Mouse (Mus musculus): ENCODE results near the gene Rdh19. TPM values are rescaled to one million over a fixed set of nuclear protein-coding genes. Genes with fewer than 3 reads are reported as not detected.

The Rdh19 gene
- not detected for polyA plus RNA-seq (2014; fragmentation: Illumina TruSeq; extraction: RNeasy Lipid Tissue Mini Kit (QIAGEN cat#74804); ENCODE audit: low read depth, low replicate concordance)

GRCm38 (mm10) chr10:127849628-127850027, at the start of gene Rdh19:
Gene Rdh19, plus strand, starts transcription at chr10:127849928.

DNA sequence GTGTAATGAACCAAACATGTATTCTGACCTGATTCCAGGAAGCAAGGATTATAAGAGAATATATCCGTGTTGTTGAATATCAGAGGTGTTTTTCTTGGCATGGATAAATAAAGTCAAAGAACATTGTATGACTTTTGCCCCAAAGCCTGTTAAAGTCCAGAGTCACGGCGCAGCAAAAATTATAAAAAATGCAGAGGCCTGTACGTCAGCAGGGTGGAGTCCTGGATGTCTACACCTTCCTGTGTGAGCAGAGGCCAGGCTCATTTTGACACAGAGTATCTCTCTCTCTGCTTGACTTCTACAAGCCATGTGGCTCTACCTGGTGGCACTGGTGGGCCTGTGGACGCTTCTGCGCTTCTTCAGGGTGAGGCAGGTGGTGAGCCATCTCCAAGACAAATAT, 48.8 kb upstream of the Rdh19 start, which contains the start of gene Rdh16:
Rdh16 (plus strand) TSS at position 262 of the 400 bp plus-strand sequence.

DNA sequence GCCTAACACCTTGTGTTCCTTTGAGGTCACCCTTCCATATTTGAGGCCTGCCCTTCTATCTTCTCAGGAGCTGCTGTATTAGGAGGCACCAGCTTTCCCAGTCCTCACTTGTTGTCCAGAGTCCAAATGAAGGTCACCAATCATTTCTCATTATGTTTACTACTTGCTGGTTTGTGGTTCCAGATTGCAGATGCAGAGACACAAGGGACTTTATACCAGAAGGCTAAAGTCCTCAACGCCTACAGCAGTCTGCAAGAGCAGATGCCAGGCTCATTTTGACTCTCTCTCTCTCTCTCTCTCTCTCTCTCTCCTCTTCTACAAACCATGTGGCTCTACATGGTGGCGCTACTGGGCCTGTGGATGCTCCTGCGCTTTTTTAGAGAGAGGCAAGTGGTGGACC, 16.5 kb downstream of the Rdh19 start, which contains the start of gene Rdh16f2:
Rdh16f2 (plus strand) TSS at position 243 of the 400 bp plus-strand sequence.

DNA sequence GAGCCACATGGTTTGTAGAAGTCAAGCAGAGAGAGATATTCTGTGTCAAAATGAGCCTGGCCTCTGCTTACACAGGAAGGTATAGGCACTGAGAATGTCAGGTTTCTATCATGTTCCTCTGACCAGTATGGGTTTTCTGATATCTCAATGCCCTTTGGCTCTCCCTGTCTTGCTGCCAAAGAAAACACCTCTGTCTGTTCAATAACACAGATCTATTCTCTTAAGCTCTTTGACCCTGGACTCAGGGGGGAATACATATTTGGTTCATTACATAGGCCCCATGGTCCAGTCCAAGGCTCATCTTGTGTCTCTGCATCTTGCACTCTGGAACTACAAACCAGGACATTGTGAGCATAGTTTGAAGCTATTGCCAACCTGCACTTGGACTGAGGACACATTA, 38.9 kb downstream of the Rdh19 start, which contains the start of gene Rdh7:
Rdh7 (minus strand) TSS at position 213 of the 400 bp plus-strand sequence.

GRCm38 (mm10) chr10:127898218-127898617, 48.5 kb downstream of the Rdh19 start, which contains the start of gene Sdr9c7:
Gene Sdr9c7, plus strand, starts transcription at chr10:127898518.

Other genes with a start within 250 kb of the Rdh19 start
- 30.4 TPM for gene Lrp1, start 228.8 kb upstream of the Rdh19 start, polyA plus RNA-seq (2014; fragmentation: Illumina TruSeq; extraction: RNeasy Lipid Tissue Mini Kit (QIAGEN cat#74804); ENCODE audit: low read depth, low replicate concordance)
- gene Stat6, start 206.9 kb upstream of the Rdh19 start, polyA plus RNA-seq (2014; fragmentation: Illumina TruSeq; extraction: RNeasy Lipid Tissue Mini Kit (QIAGEN cat#74804); ENCODE audit: low read depth, low replicate concordance), result 15.3 TPM
- gene Nemp1, start 183.0 kb upstream of the Rdh19 start, polyA plus RNA-seq (2014; fragmentation: Illumina TruSeq; extraction: RNeasy Lipid Tissue Mini Kit (QIAGEN cat#74804); ENCODE audit: low read depth, low replicate concordance), result 4.2 TPM
- gene Nab2, start 181.4 kb upstream of the Rdh19 start, polyA plus RNA-seq (2014; fragmentation: Illumina TruSeq; extraction: RNeasy Lipid Tissue Mini Kit (QIAGEN cat#74804); ENCODE audit: low read depth, low replicate concordance), result 1.2 TPM
- not detected for gene Myo1a, start 144.8 kb upstream of the Rdh19 start, polyA plus RNA-seq (2014; fragmentation: Illumina TruSeq; extraction: RNeasy Lipid Tissue Mini Kit (QIAGEN cat#74804); ENCODE audit: low read depth, low replicate concordance)
- not detected for gene Tac2, start 125.5 kb upstream of the Rdh19 start, polyA plus RNA-seq (2014; fragmentation: Illumina TruSeq; extraction: RNeasy Lipid Tissue Mini Kit (QIAGEN cat#74804); ENCODE audit: low read depth, low replicate concordance)
- 3.2 TPM for gene Zbtb39, start 110.4 kb upstream of the Rdh19 start, polyA plus RNA-seq (2014; fragmentation: Illumina TruSeq; extraction: RNeasy Lipid Tissue Mini Kit (QIAGEN cat#74804); ENCODE audit: low read depth, low replicate concordance)
- gene Gpr182, start 98.2 kb upstream of the Rdh19 start, polyA plus RNA-seq (2014; fragmentation: Illumina TruSeq; extraction: RNeasy Lipid Tissue Mini Kit (QIAGEN cat#74804); ENCODE audit: low read depth, low replicate concordance), result 4.1 TPM
- 0.48 TPM for gene Rdh1, start 90.2 kb upstream of the Rdh19 start, polyA plus RNA-seq (2014; fragmentation: Illumina TruSeq; extraction: RNeasy Lipid Tissue Mini Kit (QIAGEN cat#74804); ENCODE audit: low read depth, low replicate concordance)
- 0.74 TPM for gene Rdh16f1, start 90.1 kb upstream of the Rdh19 start, polyA plus RNA-seq (2014; fragmentation: Illumina TruSeq; extraction: RNeasy Lipid Tissue Mini Kit (QIAGEN cat#74804); ENCODE audit: low read depth, low replicate concordance)
- 71.6 TPM for gene Rdh9, start 73.5 kb upstream of the Rdh19 start, polyA plus RNA-seq (2014; fragmentation: Illumina TruSeq; extraction: RNeasy Lipid Tissue Mini Kit (QIAGEN cat#74804); ENCODE audit: low read depth, low replicate concordance)
- 120 TPM for gene Rdh16, start 48.8 kb upstream of the Rdh19 start, polyA plus RNA-seq (2014; fragmentation: Illumina TruSeq; extraction: RNeasy Lipid Tissue Mini Kit (QIAGEN cat#74804); ENCODE audit: low read depth, low replicate concordance)
- gene Rdh16f2, start 16.5 kb downstream of the Rdh19 start, polyA plus RNA-seq (2014; fragmentation: Illumina TruSeq; extraction: RNeasy Lipid Tissue Mini Kit (QIAGEN cat#74804); ENCODE audit: low read depth, low replicate concordance), result 138 TPM
- gene Rdh7, start 38.9 kb downstream of the Rdh19 start, polyA plus RNA-seq (2014; fragmentation: Illumina TruSeq; extraction: RNeasy Lipid Tissue Mini Kit (QIAGEN cat#74804); ENCODE audit: low read depth, low replicate concordance), result 595 TPM
- gene Sdr9c7, start 48.6 kb downstream of the Rdh19 start, polyA plus RNA-seq (2014; fragmentation: Illumina TruSeq; extraction: RNeasy Lipid Tissue Mini Kit (QIAGEN cat#74804); ENCODE audit: low read depth, low replicate concordance), result 27.0 TPM
- gene Hsd17b6, start 157.7 kb downstream of the Rdh19 start, polyA plus RNA-seq (2014; fragmentation: Illumina TruSeq; extraction: RNeasy Lipid Tissue Mini Kit (QIAGEN cat#74804); ENCODE audit: low read depth, low replicate concordance), result 319 TPM
- 4.3 TPM for gene Prim1, start 165.2 kb downstream of the Rdh19 start, polyA plus RNA-seq (2014; fragmentation: Illumina TruSeq; extraction: RNeasy Lipid Tissue Mini Kit (QIAGEN cat#74804); ENCODE audit: low read depth, low replicate concordance)
- gene Naca, start 185.6 kb downstream of the Rdh19 start, polyA plus RNA-seq (2014; fragmentation: Illumina TruSeq; extraction: RNeasy Lipid Tissue Mini Kit (QIAGEN cat#74804); ENCODE audit: low read depth, low replicate concordance), result 612 TPM
- 279 TPM for gene Ptges3, start 209.0 kb downstream of the Rdh19 start, polyA plus RNA-seq (2014; fragmentation: Illumina TruSeq; extraction: RNeasy Lipid Tissue Mini Kit (QIAGEN cat#74804); ENCODE audit: low read depth, low replicate concordance)
- gene Atp5b, start 233.3 kb downstream of the Rdh19 start, polyA plus RNA-seq (2014; fragmentation: Illumina TruSeq; extraction: RNeasy Lipid Tissue Mini Kit (QIAGEN cat#74804); ENCODE audit: low read depth, low replicate concordance), result 730 TPM
- 5.9 TPM for gene Baz2a, start 241.6 kb downstream of the Rdh19 start, polyA plus RNA-seq (2014; fragmentation: Illumina TruSeq; extraction: RNeasy Lipid Tissue Mini Kit (QIAGEN cat#74804); ENCODE audit: low read depth, low replicate concordance)

All from liver, adult 10 weeks (tissue).